Mouse (Mus musculus): Measurements from ENCODE around the gene Sapcd1. TPM values are rescaled to one million over a fixed set of nuclear protein-coding genes. Genes with fewer than 3 reads are reported as not detected.

Gene Sapcd1
- polyA plus RNA-seq, 1 experiment from 2014 or later: 4.1 TPM

GRCm38 (mm10) chr17:34982328-34982727, 45.5 kb downstream of the Sapcd1 start:
- Histone ChIP-seq H3K27ac (ENCODE audit: low read depth) (peak overlapping the region; percentile 91), H3K4me1 (ENCODE audit: insufficient read depth) (peaks cover 15% of the 10 kb centered on the region), H3K36me3 (replicated peaks; ENCODE audit: insufficient read depth, low read length) (peaks cover 14% of the 10 kb centered on the region), H3K9ac (replicated peaks) (peak overlapping the region; percentile 80), H3K4me3 (ENCODE audit: low read depth, low read length) (peak overlapping the region; percentile 71), H3K27me3 (ENCODE audit: insufficient read depth, low read length) (no peaks in the 10 kb centered on the region), H3K4me2 (ENCODE audit: low read depth, low read length) (peak overlapping the region; percentile 81), H3K9me3 (ENCODE audit: low read length) (no peaks in the 10 kb centered on the region)
- ATAC-seq: peak; percentile 16
- no peak for TF ChIP-seq CTCF (IDR thresholded peaks at IDR 0.05; ENCODE audit: low read depth)
- no peak for TF ChIP-seq EP300 (IDR thresholded peaks at IDR 0.05; ENCODE audit: low read depth)
- WGBS (ENCODE audit: insufficient replicate concordance): under 1% methylated on average over 15 of the region's 15 CpGs
- no peak for DNase-seq

- Histone ChIP-seq H3K27ac (ENCODE audit: low read depth) (peak within 1 kb of the TSS; percentile 91), H3K4me2 (ENCODE audit: low read depth, low read length) (peak within 1 kb of the TSS; percentile 81), H3K4me1 (ENCODE audit: insufficient read depth) (peaks cover 15% of the 10 kb centered on the region), H3K4me3 (ENCODE audit: low read depth, low read length) (peak within 1 kb of the TSS; percentile 71), H3K9ac (replicated peaks) (peak within 1 kb of the TSS; percentile 80), H3K27me3 (ENCODE audit: insufficient read depth, low read length) (no peaks in the 10 kb centered on the region), H3K9me3 (ENCODE audit: low read length) (no peaks in the 10 kb centered on the region), H3K36me3 (replicated peaks; ENCODE audit: insufficient read depth, low read length) (peaks cover 14% of the 10 kb centered on the region)
- ATAC-seq (peak; percentile 92), DNase-seq (peak; percentile 92)
- no peak for TF ChIP-seq EP300 (IDR thresholded peaks at IDR 0.05; ENCODE audit: low read depth)
- TF ChIP-seq CTCF (IDR thresholded peaks at IDR 0.05; ENCODE audit: low read depth): peak; percentile 20; the same call in 1 of the 2 replicates
- WGBS (ENCODE audit: insufficient replicate concordance): under 1% methylated on average over 52 of the region's 58 CpGs
Measured at GRCm38 (mm10) chr17:34981690-34982180, 46.1 kb downstream of the Sapcd1 start, which contains the start of gene Lsm2. Gene Lsm2 (plus strand): TSS chr17:34981862.

- ATAC-seq (no peak), DNase-seq (no peak)
- H3K36me3 ChIP-seq (replicated peaks; ENCODE audit: insufficient read depth, low read length): peaks cover 3% of the 10 kb centered on the region
- H3K4me2 ChIP-seq (ENCODE audit: low read depth, low read length): peak overlapping the region; percentile 81
- peaks cover 15% of the 10 kb centered on the region for H3K4me1 ChIP-seq (ENCODE audit: insufficient read depth)
- H3K9me3 ChIP-seq (ENCODE audit: low read length): no peaks in the 10 kb centered on the region
- H3K9ac ChIP-seq (replicated peaks): peak overlapping the region; percentile 80
- 14% methylated on average over 2 of the region's 2 CpGs for WGBS (ENCODE audit: insufficient replicate concordance)
- H3K4me3 ChIP-seq (ENCODE audit: low read depth, low read length): peak overlapping the region; percentile 71
- H3K27ac ChIP-seq (ENCODE audit: low read depth): peak overlapping the region; percentile 91
- no peaks in the 10 kb centered on the region for H3K27me3 ChIP-seq (ENCODE audit: insufficient read depth, low read length)
- TF ChIP-seq EP300 (IDR thresholded peaks at IDR 0.05; ENCODE audit: low read depth) (no peak), CTCF (IDR thresholded peaks at IDR 0.05; ENCODE audit: low read depth) (peak; percentile 82)
Measured at GRCm38 (mm10) chr17:34980655-34981054, 47.2 kb downstream of the Sapcd1 start.

- Histone ChIP-seq H3K9me3 (ENCODE audit: low read length) (no peaks in the 10 kb centered on the region), H3K4me2 (ENCODE audit: low read depth, low read length) (0 out of 2 replicates have a peak overlapping the region, but pooled peaks have one; percentile 81), H3K36me3 (replicated peaks; ENCODE audit: insufficient read depth, low read length) (no peaks in the 10 kb centered on the region), H3K4me1 (ENCODE audit: insufficient read depth) (peaks cover 15% of the 10 kb centered on the region), H3K4me3 (ENCODE audit: low read depth, low read length) (no peak overlapping the region), H3K9ac (replicated peaks) (no peak overlapping the region), H3K27ac (ENCODE audit: low read depth) (peak overlapping the region; percentile 71), H3K27me3 (ENCODE audit: insufficient read depth, low read length) (no peaks in the 10 kb centered on the region)
- ATAC-seq (peak; percentile 40), DNase-seq (no peak)
- WGBS (ENCODE audit: insufficient replicate concordance): 61% methylated on average over 4 of the region's 4 CpGs
- TF ChIP-seq CTCF (IDR thresholded peaks at IDR 0.05; ENCODE audit: low read depth) (no peak), EP300 (IDR thresholded peaks at IDR 0.05; ENCODE audit: low read depth) (peak; percentile 61)
Measured at GRCm38 (mm10) chr17:34979631-34980030, 48.2 kb downstream of the Sapcd1 start.

- H3K9ac ChIP-seq (replicated peaks): no peak overlapping the region
- no peaks in the 10 kb centered on the region for H3K27me3 ChIP-seq (ENCODE audit: insufficient read depth, low read length)
- H3K4me3 ChIP-seq (ENCODE audit: low read depth, low read length): no peak overlapping the region
- H3K4me2 ChIP-seq (ENCODE audit: low read depth, low read length): no peak overlapping the region
- H3K9me3 ChIP-seq (ENCODE audit: low read length): no peaks in the 10 kb centered on the region
- ATAC-seq (no peak), DNase-seq (no peak)
- TF ChIP-seq EP300 (IDR thresholded peaks at IDR 0.05; ENCODE audit: low read depth) (no peak), CTCF (IDR thresholded peaks at IDR 0.05; ENCODE audit: low read depth) (no peak)
- no peak overlapping the region for H3K27ac ChIP-seq (ENCODE audit: low read depth)
- no peaks in the 10 kb centered on the region for H3K36me3 ChIP-seq (replicated peaks; ENCODE audit: insufficient read depth, low read length)
- peaks cover 15% of the 10 kb centered on the region for H3K4me1 ChIP-seq (ENCODE audit: insufficient read depth)
- 89% methylated on average over 27 of the region's 27 CpGs for WGBS (ENCODE audit: insufficient replicate concordance)
Measured at GRCm38 (mm10) chr17:34978239-34978638, 49.6 kb downstream of the Sapcd1 start.

- no peaks in the 10 kb centered on the region for H3K9me3 ChIP-seq (ENCODE audit: low read length)
- peaks cover 5% of the 10 kb centered on the region; the same call in 1 of the 2 replicates for H3K27me3 ChIP-seq (ENCODE audit: insufficient read depth, low read length)
- H3K4me3 ChIP-seq (ENCODE audit: low read depth, low read length): no peak overlapping the region
- 92% methylated on average over 20 of the region's 20 CpGs for WGBS (ENCODE audit: insufficient replicate concordance)
- H3K9ac ChIP-seq (replicated peaks): no peak overlapping the region
- H3K4me2 ChIP-seq (ENCODE audit: low read depth, low read length): no peak overlapping the region
- no peak for TF ChIP-seq CTCF (IDR thresholded peaks at IDR 0.05; ENCODE audit: low read depth)
- no peaks in the 10 kb centered on the region for H3K36me3 ChIP-seq (replicated peaks; ENCODE audit: insufficient read depth, low read length)
- no peak for ATAC-seq
- peaks cover 19% of the 10 kb centered on the region for H3K4me1 ChIP-seq (ENCODE audit: insufficient read depth)
- H3K27ac ChIP-seq (ENCODE audit: low read depth): no peak overlapping the region
- DNase-seq: no peak
Measured at GRCm38 (mm10) chr17:34977000-34977399, 50.8 kb downstream of the Sapcd1 start.

Other genes with a start within 250 kb of the Sapcd1 start
- gene Cyp21a1, start 223.5 kb downstream of the Sapcd1 start, polyA plus RNA-seq (2015; fragmentation: Nextera tagmentation; extraction: Ambion mirVana): not detected in 2 replicates
- 12.6 and 13.1 TPM in 2 replicates for gene Stk19, start 191.1 kb downstream of the Sapcd1 start, polyA plus RNA-seq (2015; fragmentation: Nextera tagmentation; extraction: Ambion mirVana)
- 17.6 and 19.2 TPM in 2 replicates for gene Dxo, start 191.0 kb downstream of the Sapcd1 start, polyA plus RNA-seq (2015; fragmentation: Nextera tagmentation; extraction: Ambion mirVana)
- gene Skiv2l, start 177.8 kb downstream of the Sapcd1 start, polyA plus RNA-seq (2015; fragmentation: Nextera tagmentation; extraction: Ambion mirVana): 14.1 and 15.4 TPM in 2 replicates
- 26.1 and 26.5 TPM in 2 replicates for gene Nelfe, start 177.6 kb downstream of the Sapcd1 start, polyA plus RNA-seq (2015; fragmentation: Nextera tagmentation; extraction: Ambion mirVana)
- 744 and 847 TPM in 2 replicates for gene Cfb, start 165.5 kb downstream of the Sapcd1 start, polyA plus RNA-seq (2015; fragmentation: Nextera tagmentation; extraction: Ambion mirVana)
- gene Zbtb12, start 148.5 kb downstream of the Sapcd1 start, polyA plus RNA-seq (2015; fragmentation: Nextera tagmentation; extraction: Ambion mirVana): 0.33 and 0.46 TPM in 2 replicates
- 0.25 TPM in 1 of 2 replicates, not detected in the other for gene Gm20547, start 146.0 kb downstream of the Sapcd1 start, polyA plus RNA-seq (2015; fragmentation: Nextera tagmentation; extraction: Ambion mirVana)
- gene C2, start 129.8 kb downstream of the Sapcd1 start, polyA plus RNA-seq (2015; fragmentation: Nextera tagmentation; extraction: Ambion mirVana): 35.7 and 37.3 TPM in 2 replicates
- gene Ehmt2, start 129.5 kb downstream of the Sapcd1 start, polyA plus RNA-seq (2015; fragmentation: Nextera tagmentation; extraction: Ambion mirVana): 11.1 TPM in 2 replicates
- gene Slc44a4, start 113.5 kb downstream of the Sapcd1 start, polyA plus RNA-seq (2015; fragmentation: Nextera tagmentation; extraction: Ambion mirVana): 3.5 and 3.6 TPM in 2 replicates
- 35.6 and 40.3 TPM in 2 replicates for gene Neu1, start 96.8 kb downstream of the Sapcd1 start, polyA plus RNA-seq (2015; fragmentation: Nextera tagmentation; extraction: Ambion mirVana)
- 0.06 and 0.12 TPM in 2 replicates for gene Hspa1b, start 68.8 kb downstream of the Sapcd1 start, polyA plus RNA-seq (2015; fragmentation: Nextera tagmentation; extraction: Ambion mirVana)
- 0.28 TPM in 1 of 2 replicates, not detected in the other for gene Gm20481, start 58.1 kb downstream of the Sapcd1 start, polyA plus RNA-seq (2015; fragmentation: Nextera tagmentation; extraction: Ambion mirVana)
- 0.46 and 0.59 TPM in 2 replicates for gene Hspa1a, start 55.9 kb downstream of the Sapcd1 start, polyA plus RNA-seq (2015; fragmentation: Nextera tagmentation; extraction: Ambion mirVana)
- 0.18 TPM in 1 of 2 replicates, not detected in the other for gene Hspa1l, start 55.3 kb downstream of the Sapcd1 start, polyA plus RNA-seq (2015; fragmentation: Nextera tagmentation; extraction: Ambion mirVana)
- gene Lsm2, start 46.2 kb downstream of the Sapcd1 start, polyA plus RNA-seq (2015; fragmentation: Nextera tagmentation; extraction: Ambion mirVana): 69.8 and 76.7 TPM in 2 replicates
- gene Vars, start 27.0 kb downstream of the Sapcd1 start, polyA plus RNA-seq (2015; fragmentation: Nextera tagmentation; extraction: Ambion mirVana): 38.0 and 43.8 TPM in 2 replicates
- 0.09 and 0.12 TPM in 2 replicates for gene Vwa7, start 11.4 kb downstream of the Sapcd1 start, polyA plus RNA-seq (2015; fragmentation: Nextera tagmentation; extraction: Ambion mirVana)
- 3.8 and 4.2 TPM in 2 replicates for gene Msh5, start 18.7 kb upstream of the Sapcd1 start, polyA plus RNA-seq (2015; fragmentation: Nextera tagmentation; extraction: Ambion mirVana)
- 98.6 and 102 TPM in 2 replicates for gene Clic1, start 21.9 kb upstream of the Sapcd1 start, polyA plus RNA-seq (2015; fragmentation: Nextera tagmentation; extraction: Ambion mirVana)
- gene Ddah2, start 31.0 kb upstream of the Sapcd1 start, polyA plus RNA-seq (2015; fragmentation: Nextera tagmentation; extraction: Ambion mirVana): 15.8 and 17.2 TPM in 2 replicates
- gene Ly6g6c, start 37.4 kb upstream of the Sapcd1 start, polyA plus RNA-seq (2015; fragmentation: Nextera tagmentation; extraction: Ambion mirVana): 0.32 and 0.49 TPM in 2 replicates
- 6.5 and 7.1 TPM in 2 replicates for gene Mpig6b, start 38.2 kb upstream of the Sapcd1 start, polyA plus RNA-seq (2015; fragmentation: Nextera tagmentation; extraction: Ambion mirVana)
- gene Ly6g6e, start 48.9 kb upstream of the Sapcd1 start, polyA plus RNA-seq (2015; fragmentation: Nextera tagmentation; extraction: Ambion mirVana): 0.19 TPM in 1 of 2 replicates, not detected in the other
- gene Ly6g6d, start 50.0 kb upstream of the Sapcd1 start, polyA plus RNA-seq (2015; fragmentation: Nextera tagmentation; extraction: Ambion mirVana): 0.54 and 0.60 TPM in 2 replicates
- gene Ly6g6f, start 57.6 kb upstream of the Sapcd1 start, polyA plus RNA-seq (2015; fragmentation: Nextera tagmentation; extraction: Ambion mirVana): 4.0 and 5.3 TPM in 2 replicates
- gene Abhd16a, start 61.2 kb upstream of the Sapcd1 start, polyA plus RNA-seq (2015; fragmentation: Nextera tagmentation; extraction: Ambion mirVana): 47.3 and 49.3 TPM in 2 replicates
- gene Ly6g5c, start 80.3 kb upstream of the Sapcd1 start, polyA plus RNA-seq (2015; fragmentation: Nextera tagmentation; extraction: Ambion mirVana): not detected in 2 replicates
- gene Ly6g5b, start 87.4 kb upstream of the Sapcd1 start, polyA plus RNA-seq (2015; fragmentation: Nextera tagmentation; extraction: Ambion mirVana): 0.32 and 0.67 TPM in 2 replicates
- gene Gpank1, start 93.4 kb upstream of the Sapcd1 start, polyA plus RNA-seq (2015; fragmentation: Nextera tagmentation; extraction: Ambion mirVana): 8.1 and 9.6 TPM in 2 replicates
- gene Csnk2b, start 94.0 kb upstream of the Sapcd1 start, polyA plus RNA-seq (2015; fragmentation: Nextera tagmentation; extraction: Ambion mirVana): 120 and 131 TPM in 2 replicates
- 4.4 and 4.8 TPM in 2 replicates for gene D17H6S53E, start 98.4 kb upstream of the Sapcd1 start, polyA plus RNA-seq (2015; fragmentation: Nextera tagmentation; extraction: Ambion mirVana)
- 1,209 and 1,216 TPM in 2 replicates for gene Apom, start 104.0 kb upstream of the Sapcd1 start, polyA plus RNA-seq (2015; fragmentation: Nextera tagmentation; extraction: Ambion mirVana)
- gene Bag6, start 107.2 kb upstream of the Sapcd1 start, polyA plus RNA-seq (2015; fragmentation: Nextera tagmentation; extraction: Ambion mirVana): 16.5 and 19.7 TPM in 2 replicates
- gene Prrc2a, start 136.9 kb upstream of the Sapcd1 start, polyA plus RNA-seq (2015; fragmentation: Nextera tagmentation; extraction: Ambion mirVana): 28.0 and 32.9 TPM in 2 replicates
- 34.1 and 39.1 TPM in 2 replicates for gene Aif1, start 148.1 kb upstream of the Sapcd1 start, polyA plus RNA-seq (2015; fragmentation: Nextera tagmentation; extraction: Ambion mirVana)
- 41.2 and 44.2 TPM in 2 replicates for gene Lst1, start 160.4 kb upstream of the Sapcd1 start, polyA plus RNA-seq (2015; fragmentation: Nextera tagmentation; extraction: Ambion mirVana)
- 5.3 and 6.0 TPM in 2 replicates for gene Ltb, start 166.4 kb upstream of the Sapcd1 start, polyA plus RNA-seq (2015; fragmentation: Nextera tagmentation; extraction: Ambion mirVana)
- 0.59 and 0.75 TPM in 2 replicates for gene Tnf, start 174.0 kb upstream of the Sapcd1 start, polyA plus RNA-seq (2015; fragmentation: Nextera tagmentation; extraction: Ambion mirVana)
- not detected in 2 replicates for gene Lta, start 177.3 kb upstream of the Sapcd1 start, polyA plus RNA-seq (2015; fragmentation: Nextera tagmentation; extraction: Ambion mirVana)
- gene Gm16181, start 192.8 kb upstream of the Sapcd1 start, polyA plus RNA-seq (2015; fragmentation: Nextera tagmentation; extraction: Ambion mirVana): 0.22 TPM in 2 replicates
- gene Atp6v1g2, start 205.6 kb upstream of the Sapcd1 start, polyA plus RNA-seq (2015; fragmentation: Nextera tagmentation; extraction: Ambion mirVana): 0.98 and 1.3 TPM in 2 replicates
- 4.1 and 4.4 TPM in 2 replicates for gene Nfkbil1, start 207.8 kb upstream of the Sapcd1 start, polyA plus RNA-seq (2015; fragmentation: Nextera tagmentation; extraction: Ambion mirVana)
- 79.6 and 87.2 TPM in 2 replicates for gene Ddx39b, start 213.7 kb upstream of the Sapcd1 start, polyA plus RNA-seq (2015; fragmentation: Nextera tagmentation; extraction: Ambion mirVana)
- gene H2-D1, start 234.7 kb upstream of the Sapcd1 start, polyA plus RNA-seq (2015; fragmentation: Nextera tagmentation; extraction: Ambion mirVana): 256 and 291 TPM in 2 replicates

Data from liver, postnatal 0 days (tissue).